Mouse (Mus musculus) kidney, adult 2 months (tissue): ENCODE data around the gene Rassf3. TPM values are rescaled to one million over a fixed set of nuclear protein-coding genes. Genes with fewer than 3 reads are reported as not detected.

Experiments used
- DNase-seq: peaks from one replicate; pipeline ENCODE4 v3.0.0; 2021
- H3K27ac ChIP-seq: fragments of 200-500 bp; 2 replicates; pipeline ENCODE4 v1.5.1; 2012; ENCODE audit warnings: low read depth, low read length, control low read depth, inconsistent platforms; ENCODE audit not compliant: insufficient read depth
- H3K27me3 ChIP-seq: fragments of 200-500 bp; replicated peaks from 2 replicates; pipeline ENCODE4 v1.6.1; 2012; ENCODE audit warnings: mild to moderate bottlenecking, moderate library complexity, low read length, inconsistent platforms; ENCODE audit not compliant: control insufficient read depth, insufficient read depth
- H3K36me3 ChIP-seq: fragments of 200-500 bp; 2 replicates; pipeline ENCODE4 v1.6.1; 2012; ENCODE audit warnings: mild to moderate bottlenecking, moderate library complexity, low read length, inconsistent platforms; ENCODE audit not compliant: control insufficient read depth, insufficient read depth
- H3K4me1 ChIP-seq: fragments of 200-500 bp; 2 replicates; pipeline ENCODE4 v1.6.1; 2011; ENCODE audit warnings: low read length; ENCODE audit not compliant: control insufficient read depth, insufficient read depth
- H3K4me3 ChIP-seq: fragments of 200-500 bp; 2 replicates; pipeline ENCODE4 v1.5.1; 2011; ENCODE audit warnings: mild to moderate bottlenecking, low read depth, low read length, control low read depth; ENCODE audit not compliant: insufficient read depth
- CTCF ChIP-seq: fragments of 200-500 bp; conservative IDR thresholded peaks from 2 replicates; pipeline ENCODE4 v1.5.1; 2011; ENCODE audit warnings: low read depth, mild to moderate bottlenecking, control low read depth, low read length, moderate library complexity, mixed read lengths; ENCODE audit not compliant: insufficient read depth, insufficient read length
- POLR2A ChIP-seq: fragments of 200-500 bp; IDR thresholded peaks from one replicate; pipeline ENCODE4 v1.6.1; 2011; ENCODE audit warnings: low read depth, low read length, control low read depth
- WGBS: fragments of 180-500 bp; shearing (Covaris S2); methylation state at CpG from one replicate; pipeline ENCODE4 v1.1.7; 2018; 5-methylcytosine and 5-hydroxymethylcytosine counted together
- polyA plus RNA-seq: library from polyadenylated mRNA; depleted of rRNA; stranded (reverse); fragments of >200 nt; gene quantifications from 2 replicates; pipeline ENCODE4 v1.2.3, GENCODE M21; 2012; rRNA removed

The Rassf3 gene
- polyA plus RNA-seq = 31.1 and 35.3 TPM in 2 replicates

DNA sequence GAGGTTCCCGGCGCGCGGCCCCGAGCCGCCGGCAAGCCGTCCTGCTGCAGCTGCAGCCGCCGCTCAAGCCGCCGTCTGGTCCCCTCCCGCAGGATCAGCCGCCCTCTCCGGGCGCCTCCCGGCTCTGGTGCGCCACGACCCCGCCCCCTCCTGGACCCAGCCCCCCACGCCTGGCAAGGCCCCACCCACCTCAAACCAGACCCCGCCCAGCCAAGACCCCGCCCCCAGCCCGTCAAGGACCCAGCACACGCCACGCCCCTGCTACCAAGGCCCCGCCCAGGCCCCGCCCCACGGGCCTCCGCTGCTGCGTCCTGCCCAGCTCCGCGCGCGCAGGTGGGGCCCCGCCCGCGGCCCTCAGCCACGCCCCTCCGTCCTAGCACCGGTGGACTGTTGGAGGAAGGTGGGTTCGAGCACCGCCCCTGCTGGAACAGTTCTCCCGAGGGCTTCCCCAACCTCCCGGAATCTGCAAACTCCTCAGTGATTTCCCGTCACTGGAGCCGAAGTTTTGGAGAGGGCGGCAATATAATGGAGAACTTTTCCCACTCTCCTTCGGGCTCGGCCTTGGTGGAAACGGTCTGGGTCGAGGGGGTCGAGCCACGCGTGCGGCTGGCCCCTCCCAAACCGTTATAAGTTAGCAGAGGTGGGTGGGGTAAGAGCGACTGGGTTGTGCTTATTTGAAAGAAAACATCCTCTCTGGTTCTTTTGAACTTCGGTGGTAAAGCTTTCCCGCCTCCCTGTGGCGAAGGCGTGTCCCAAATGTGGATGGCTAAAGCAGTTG is at the start of gene Rassf3:
Rassf3 (minus strand) TSS at position 158 of the 778 bp plus-strand sequence.
- peak; percentile 68 for TF ChIP-seq POLR2A
- peak; percentile 35; the same call in 1 of the 2 replicates for TF ChIP-seq CTCF
- 3% methylated on average over 60 of the region's 62 CpGs for WGBS
- no peaks in the 10 kb centered on the region for H3K36me3 ChIP-seq
- H3K4me3 ChIP-seq = peak within 1 kb of the TSS; percentile 76
- H3K27me3 ChIP-seq = no peaks in the 10 kb centered on the region
- peaks cover 15% of the 10 kb centered on the region; the same call in 1 of the 2 replicates for H3K4me1 ChIP-seq
- peak within 1 kb of the TSS; percentile 91 for H3K27ac ChIP-seq
- DNase-seq = peak; percentile 97

GRCm38 (mm10) chr10:121520923-121521585 is 44.9 kb upstream of the Rassf3 start:
- no peak for TF ChIP-seq CTCF
- WGBS = 62% methylated on average over 12 of the region's 12 CpGs
- H3K27ac ChIP-seq = no peak overlapping the region
- H3K36me3 ChIP-seq = no peaks in the 10 kb centered on the region
- H3K27me3 ChIP-seq = no peaks in the 10 kb centered on the region
- DNase-seq = no peak
- H3K4me3 ChIP-seq = no peak overlapping the region
- H3K4me1 ChIP-seq = no peaks in the 10 kb centered on the region

- Histone ChIP-seq H3K27me3 (no peaks in the 10 kb centered on the region), H3K27ac (no peak overlapping the region), H3K36me3 (no peaks in the 10 kb centered on the region), H3K4me1 (no peaks in the 10 kb centered on the region), H3K4me3 (no peak overlapping the region)
- TF ChIP-seq POLR2A (no peak), CTCF (no peak)
- 41% methylated on average over 2 of the region's 2 CpGs for WGBS
- no peak for DNase-seq
Measured at GRCm38 (mm10) chr10:121519710-121520109, 43.6 kb upstream of the Rassf3 start.

DNA sequence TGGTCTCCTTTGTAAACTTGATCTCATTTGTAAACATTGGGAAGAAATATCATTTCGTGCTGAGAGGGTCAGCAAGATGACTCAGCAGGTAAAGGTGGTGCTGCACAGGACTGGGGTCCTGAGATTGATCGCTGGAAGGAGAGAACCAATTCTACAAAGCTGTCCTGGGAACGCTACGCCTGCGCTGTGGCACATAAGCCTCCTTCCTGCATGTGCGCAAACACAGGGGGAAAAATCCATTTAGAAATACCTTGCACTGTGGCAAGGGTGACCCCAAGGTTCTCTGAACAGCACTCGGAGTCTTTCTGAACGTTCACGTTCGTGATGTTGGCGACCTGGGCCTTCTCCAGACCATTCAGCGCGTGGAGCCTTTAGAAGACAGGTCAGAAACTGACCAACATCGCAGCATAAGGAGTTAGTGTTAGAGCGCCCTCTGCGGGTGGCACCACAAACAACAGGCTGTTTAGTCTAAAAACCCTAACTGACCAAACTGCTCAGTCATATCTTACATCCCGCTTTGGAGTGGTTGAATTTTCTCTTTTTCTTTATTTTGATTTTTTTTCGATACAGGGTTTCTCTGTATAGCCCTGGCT is 40.0 kb upstream of the Rassf3 start:
- TF ChIP-seq CTCF = peak; percentile 96
- TF ChIP-seq POLR2A = no peak
- Histone ChIP-seq H3K27me3 (no peaks in the 10 kb centered on the region), H3K4me3 (no peak overlapping the region), H3K4me1 (no peaks in the 10 kb centered on the region), H3K36me3 (no peaks in the 10 kb centered on the region), H3K27ac (no peak overlapping the region)
- peak; percentile 89 for DNase-seq
- 30% methylated on average over 18 of the region's 18 CpGs for WGBS

- no peaks in the 10 kb centered on the region for H3K27me3 ChIP-seq
- WGBS = 36% methylated on average over 24 of the region's 24 CpGs
- no peak for TF ChIP-seq POLR2A
- no peak overlapping the region for H3K4me3 ChIP-seq
- peaks cover 6% of the 10 kb centered on the region; the same call in 1 of the 2 replicates for H3K4me1 ChIP-seq
- H3K36me3 ChIP-seq = no peaks in the 10 kb centered on the region
- no peak overlapping the region for H3K27ac ChIP-seq
- peak; percentile 75 for DNase-seq
Measured at GRCm38 (mm10) chr10:121509751-121510643, 33.9 kb upstream of the Rassf3 start.

DNA sequence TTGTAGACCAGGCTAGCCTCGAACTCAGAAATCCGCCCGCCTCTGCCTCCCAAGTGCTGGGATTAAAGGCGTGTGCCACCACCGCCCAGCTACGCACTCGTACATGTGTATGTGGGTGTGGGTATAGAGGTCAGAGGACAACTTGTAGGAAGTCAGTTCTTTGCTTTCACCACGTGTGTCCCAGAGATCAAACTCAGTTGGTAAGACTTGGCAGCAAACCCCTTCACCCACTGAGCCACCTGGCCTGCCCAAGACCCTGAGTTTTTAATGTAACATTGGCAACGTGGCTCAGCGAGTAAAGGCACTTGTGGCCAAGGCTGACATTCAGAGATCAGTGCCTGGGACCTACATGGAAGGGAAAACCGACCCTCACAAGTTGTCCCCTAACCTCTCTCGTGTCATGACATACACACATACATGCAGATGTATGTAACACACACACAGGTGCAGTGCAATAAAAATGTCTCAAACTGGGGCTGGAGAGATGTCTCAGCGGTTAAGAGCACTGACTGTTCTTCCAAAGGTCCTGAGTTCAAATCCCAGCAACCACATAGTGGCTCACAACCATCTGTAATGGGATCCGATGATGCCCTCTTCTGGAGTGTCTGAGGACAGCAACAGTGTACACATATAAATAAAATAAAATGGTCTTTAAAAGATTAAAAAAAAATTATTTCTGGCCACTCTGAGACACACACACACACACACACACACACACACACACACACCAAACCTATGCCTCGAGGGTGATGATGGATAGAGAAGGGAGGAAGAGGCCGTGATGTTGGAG is 31.8 kb upstream of the Rassf3 start:
- Histone ChIP-seq H3K27me3 (no peaks in the 10 kb centered on the region), H3K36me3 (no peaks in the 10 kb centered on the region), H3K4me3 (no peak overlapping the region), H3K4me1 (peaks cover 6% of the 10 kb centered on the region; the same call in 1 of the 2 replicates), H3K27ac (no peak overlapping the region)
- DNase-seq = no peak
- 90% methylated on average over 16 of the region's 16 CpGs for WGBS
- TF ChIP-seq POLR2A (no peak), CTCF (no peak)
